Mouse (Mus musculus): ENCODE data around the gene Ap2a1.

DNA sequence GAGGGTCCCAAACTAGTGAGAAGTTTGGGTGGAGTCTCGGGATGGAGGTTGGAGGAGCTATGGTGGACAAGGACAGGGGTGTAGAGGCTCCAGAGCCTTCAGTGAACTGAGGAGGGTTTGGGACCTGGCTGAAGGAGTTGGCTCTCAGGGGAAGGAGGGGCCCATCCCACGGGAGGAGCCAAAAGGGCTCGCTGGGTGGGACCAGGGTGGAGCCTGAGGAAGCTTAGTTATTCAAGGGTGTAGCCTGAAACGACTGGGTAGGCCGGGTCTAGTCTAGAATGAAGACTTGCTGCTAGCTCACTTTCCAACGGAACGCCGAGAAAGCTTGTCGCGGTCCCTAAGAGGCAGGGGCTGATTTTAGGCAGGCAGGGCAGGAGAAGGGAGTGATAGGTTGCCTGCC lies 22.7 kb upstream of the Ap2a1 start:
- TF ChIP-seq CTCF (IDR thresholded peaks at IDR 0.05; ENCODE audit: borderline replicate concordance, insufficient read depth, low read depth, low read length) (no peak), POLR2A (IDR thresholded peaks at IDR 0.05; ENCODE audit: borderline replicate concordance, insufficient read depth, low read length) (no peak)
